Mouse (Mus musculus): ENCODE measurements around the gene Gm6370. TPM values are rescaled to one million over a fixed set of nuclear protein-coding genes. Genes with fewer than 3 reads are reported as not detected.
"Not testable (repeated sequence)": the region's sequence is repeated elsewhere in the genome, so short reads cannot be mapped to it uniquely, and the experiment has no call there.

The Gm6370 gene
- not detected in 2 replicates for polyA plus RNA-seq (2011; ENCODE audit: insufficient read depth, insufficient read length, low read depth, missing spikeins)

DNA sequence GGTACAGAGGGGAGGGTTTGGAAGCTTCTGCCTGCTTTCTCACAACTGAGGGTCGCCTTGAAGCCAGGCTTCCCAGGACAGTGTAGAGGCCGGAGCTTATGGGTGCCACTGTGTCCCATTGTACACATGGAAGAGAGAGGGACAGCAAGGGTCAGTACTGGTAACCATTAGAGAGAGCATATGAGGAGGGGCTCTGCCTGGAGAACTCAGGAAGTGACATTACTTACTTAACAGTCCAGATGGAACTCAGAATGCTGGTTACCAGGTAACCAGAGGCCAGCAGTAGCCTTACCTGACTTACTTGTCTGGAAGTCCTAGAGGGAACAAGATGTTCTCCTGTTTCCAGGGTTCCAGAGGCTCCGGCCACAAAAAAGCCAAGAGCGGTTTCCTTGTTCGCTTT, at the start of gene Gm6370:
TSS of gene Gm6370 (plus strand) at position 301 of the 400 bp plus-strand sequence.
- not testable (repeated sequence) for H3K36me3 ChIP-seq (ENCODE audit: control insufficient read depth, insufficient read depth, low read length, poor library complexity, severe bottlenecking); H3K9ac ChIP-seq (ENCODE audit: low read depth, poor library complexity, severe bottlenecking); H3K27me3 ChIP-seq (ENCODE audit: control insufficient read depth, insufficient read depth, low read length, poor library complexity, severe bottlenecking); H3K4me1 ChIP-seq (ENCODE audit: control insufficient read depth, insufficient read depth, low read length); H3K27ac ChIP-seq (ENCODE audit: insufficient read depth, low read length); H3K4me3 ChIP-seq (ENCODE audit: low read depth, low read length); H3K9me3 ChIP-seq (replicated peaks; ENCODE audit: control insufficient read depth, insufficient read depth, low read length, poor library complexity, severe bottlenecking)

- no peaks in the 10 kb centered on the region for H3K27me3 ChIP-seq (ENCODE audit: control insufficient read depth, insufficient read depth, low read length, poor library complexity, severe bottlenecking)
- no peak for TF ChIP-seq CTCF (IDR thresholded peaks at IDR 0.05; ENCODE audit: low read depth, low read length)
- TF ChIP-seq POLR2A (IDR thresholded peaks at IDR 0.05; ENCODE audit: insufficient read depth, low read length) = no peak
- no peak for TF ChIP-seq EP300 (IDR thresholded peaks at IDR 0.05; ENCODE audit: insufficient read depth, low read depth, low read length)
- peaks cover 12% of the 10 kb centered on the region for H3K9me3 ChIP-seq (replicated peaks; ENCODE audit: control insufficient read depth, insufficient read depth, low read length, poor library complexity, severe bottlenecking)
- peaks cover 6% of the 10 kb centered on the region for H3K36me3 ChIP-seq (ENCODE audit: control insufficient read depth, insufficient read depth, low read length, poor library complexity, severe bottlenecking)
- H3K9ac ChIP-seq (ENCODE audit: low read depth, poor library complexity, severe bottlenecking) = no peak overlapping the region
- no peak overlapping the region for H3K4me3 ChIP-seq (ENCODE audit: low read depth, low read length)
- no peak overlapping the region for H3K27ac ChIP-seq (ENCODE audit: insufficient read depth, low read length)
- H3K4me1 ChIP-seq (ENCODE audit: control insufficient read depth, insufficient read depth, low read length) = no peaks in the 10 kb centered on the region
Measured at GRCm38 (mm10) chr5:146442767-146443166, 48.4 kb upstream of the Gm6370 start.

- Histone ChIP-seq H3K9ac (ENCODE audit: low read depth, poor library complexity, severe bottlenecking) (no peak overlapping the region), H3K27me3 (ENCODE audit: control insufficient read depth, insufficient read depth, low read length, poor library complexity, severe bottlenecking) (no peaks in the 10 kb centered on the region), H3K9me3 (replicated peaks; ENCODE audit: control insufficient read depth, insufficient read depth, low read length, poor library complexity, severe bottlenecking) (peaks cover 12% of the 10 kb centered on the region), H3K4me1 (ENCODE audit: control insufficient read depth, insufficient read depth, low read length) (no peaks in the 10 kb centered on the region), H3K4me3 (ENCODE audit: low read depth, low read length) (no peak overlapping the region), H3K36me3 (ENCODE audit: control insufficient read depth, insufficient read depth, low read length, poor library complexity, severe bottlenecking) (no peaks in the 10 kb centered on the region; the same call in 1 of the 2 replicates), H3K27ac (ENCODE audit: insufficient read depth, low read length) (no peak overlapping the region)
- TF ChIP-seq POLR2A (IDR thresholded peaks at IDR 0.05; ENCODE audit: insufficient read depth, low read length) (no peak), CTCF (IDR thresholded peaks at IDR 0.05; ENCODE audit: low read depth, low read length) (no peak), EP300 (IDR thresholded peaks at IDR 0.05; ENCODE audit: insufficient read depth, low read depth, low read length) (no peak)
Measured at GRCm38 (mm10) chr5:146446633-146447032, 44.5 kb upstream of the Gm6370 start.

DNA sequence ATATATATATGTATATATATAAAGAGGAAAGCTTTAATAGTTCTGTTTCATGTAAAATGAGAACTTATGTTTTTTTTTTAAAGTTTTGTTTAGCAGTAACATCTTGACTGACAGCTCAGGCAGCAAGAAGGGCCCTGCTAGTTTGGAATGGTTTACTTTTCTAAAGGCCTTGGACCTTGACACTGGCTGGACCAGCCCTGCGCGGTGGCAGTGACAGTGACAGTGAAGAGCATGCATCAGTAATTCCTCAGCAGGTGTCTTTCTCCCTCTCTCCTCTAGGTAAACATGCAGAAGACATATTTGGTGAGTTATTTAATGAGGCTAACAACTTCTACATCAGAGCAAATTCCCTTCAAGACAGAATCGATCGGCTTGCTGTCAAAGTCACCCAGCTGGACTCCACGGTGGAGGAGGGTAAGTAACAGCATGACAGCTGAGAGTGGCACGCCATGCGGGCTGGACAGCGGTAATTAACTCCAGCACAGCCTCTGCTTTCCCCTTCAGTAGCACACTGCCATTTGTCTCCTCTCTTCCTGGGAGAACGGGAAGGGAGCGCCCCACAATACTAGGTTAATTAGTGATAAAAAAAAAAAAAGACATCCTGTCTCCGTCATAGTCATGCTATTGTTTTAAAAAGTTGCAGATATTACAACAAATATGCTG, 39.4 kb upstream of the Gm6370 start:
- H3K27ac ChIP-seq (ENCODE audit: insufficient read depth, low read length) = no peak overlapping the region
- peaks cover 12% of the 10 kb centered on the region for H3K9me3 ChIP-seq (replicated peaks; ENCODE audit: control insufficient read depth, insufficient read depth, low read length, poor library complexity, severe bottlenecking)
- no peak overlapping the region for H3K9ac ChIP-seq (ENCODE audit: low read depth, poor library complexity, severe bottlenecking)
- H3K4me3 ChIP-seq (ENCODE audit: low read depth, low read length) = no peak overlapping the region
- H3K27me3 ChIP-seq (ENCODE audit: control insufficient read depth, insufficient read depth, low read length, poor library complexity, severe bottlenecking) = no peaks in the 10 kb centered on the region
- peaks cover 5% of the 10 kb centered on the region; the same call in 1 of the 2 replicates for H3K36me3 ChIP-seq (ENCODE audit: control insufficient read depth, insufficient read depth, low read length, poor library complexity, severe bottlenecking)
- H3K4me1 ChIP-seq (ENCODE audit: control insufficient read depth, insufficient read depth, low read length) = no peaks in the 10 kb centered on the region
- TF ChIP-seq EP300 (IDR thresholded peaks at IDR 0.05; ENCODE audit: insufficient read depth, low read depth, low read length) (no peak), CTCF (IDR thresholded peaks at IDR 0.05; ENCODE audit: low read depth, low read length) (no peak), POLR2A (IDR thresholded peaks at IDR 0.05; ENCODE audit: insufficient read depth, low read length) (no peak)

GRCm38 (mm10) chr5:146453556-146453955, 37.6 kb upstream of the Gm6370 start:
- H3K36me3 ChIP-seq (ENCODE audit: control insufficient read depth, insufficient read depth, low read length, poor library complexity, severe bottlenecking) = peaks cover 7% of the 10 kb centered on the region
- no peak overlapping the region for H3K27ac ChIP-seq (ENCODE audit: insufficient read depth, low read length)
- H3K4me1 ChIP-seq (ENCODE audit: control insufficient read depth, insufficient read depth, low read length) = no peaks in the 10 kb centered on the region
- H3K9me3 ChIP-seq (replicated peaks; ENCODE audit: control insufficient read depth, insufficient read depth, low read length, poor library complexity, severe bottlenecking) = no peaks in the 10 kb centered on the region
- H3K4me3 ChIP-seq (ENCODE audit: low read depth, low read length) = no peak overlapping the region
- TF ChIP-seq EP300 (IDR thresholded peaks at IDR 0.05; ENCODE audit: insufficient read depth, low read depth, low read length) = no peak
- no peak for TF ChIP-seq CTCF (IDR thresholded peaks at IDR 0.05; ENCODE audit: low read depth, low read length)
- TF ChIP-seq POLR2A (IDR thresholded peaks at IDR 0.05; ENCODE audit: insufficient read depth, low read length) = no peak
- H3K9ac ChIP-seq (ENCODE audit: low read depth, poor library complexity, severe bottlenecking) = no peak overlapping the region
- no peaks in the 10 kb centered on the region for H3K27me3 ChIP-seq (ENCODE audit: control insufficient read depth, insufficient read depth, low read length, poor library complexity, severe bottlenecking)

DNA sequence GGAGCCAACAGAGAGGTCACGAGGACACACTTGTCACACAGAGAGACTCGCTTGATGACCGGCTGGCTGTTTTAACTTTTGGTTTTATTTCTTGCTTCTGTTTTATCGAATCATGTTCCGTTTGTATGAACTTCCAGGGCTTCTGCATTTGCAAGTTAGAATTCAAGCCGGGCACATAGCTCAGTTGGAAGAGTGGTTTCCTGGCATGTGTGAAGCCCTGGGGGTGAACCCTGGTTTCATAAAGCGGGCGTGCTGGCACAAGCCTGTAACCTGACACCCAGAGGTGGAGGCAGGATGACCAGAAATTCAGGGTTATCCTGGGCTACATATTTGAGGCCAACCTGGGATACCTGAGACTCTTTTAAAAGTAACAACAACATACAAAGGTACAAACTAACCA, 29.6 kb upstream of the Gm6370 start:
- no peak overlapping the region for H3K9ac ChIP-seq (ENCODE audit: low read depth, poor library complexity, severe bottlenecking)
- peaks cover 2% of the 10 kb centered on the region for H3K4me1 ChIP-seq (ENCODE audit: control insufficient read depth, insufficient read depth, low read length)
- H3K36me3 ChIP-seq (ENCODE audit: control insufficient read depth, insufficient read depth, low read length, poor library complexity, severe bottlenecking) = peaks cover 24% of the 10 kb centered on the region
- no peaks in the 10 kb centered on the region for H3K27me3 ChIP-seq (ENCODE audit: control insufficient read depth, insufficient read depth, low read length, poor library complexity, severe bottlenecking)
- TF ChIP-seq CTCF (IDR thresholded peaks at IDR 0.05; ENCODE audit: low read depth, low read length) (no peak), EP300 (IDR thresholded peaks at IDR 0.05; ENCODE audit: insufficient read depth, low read depth, low read length) (no peak), POLR2A (IDR thresholded peaks at IDR 0.05; ENCODE audit: insufficient read depth, low read length) (no peak)
- H3K9me3 ChIP-seq (replicated peaks; ENCODE audit: control insufficient read depth, insufficient read depth, low read length, poor library complexity, severe bottlenecking) = no peaks in the 10 kb centered on the region
- no peak overlapping the region for H3K4me3 ChIP-seq (ENCODE audit: low read depth, low read length)
- no peak overlapping the region for H3K27ac ChIP-seq (ENCODE audit: insufficient read depth, low read length)
